Mouse (Mus musculus): Measurements from ENCODE around the gene Olfr1176.

DNA sequence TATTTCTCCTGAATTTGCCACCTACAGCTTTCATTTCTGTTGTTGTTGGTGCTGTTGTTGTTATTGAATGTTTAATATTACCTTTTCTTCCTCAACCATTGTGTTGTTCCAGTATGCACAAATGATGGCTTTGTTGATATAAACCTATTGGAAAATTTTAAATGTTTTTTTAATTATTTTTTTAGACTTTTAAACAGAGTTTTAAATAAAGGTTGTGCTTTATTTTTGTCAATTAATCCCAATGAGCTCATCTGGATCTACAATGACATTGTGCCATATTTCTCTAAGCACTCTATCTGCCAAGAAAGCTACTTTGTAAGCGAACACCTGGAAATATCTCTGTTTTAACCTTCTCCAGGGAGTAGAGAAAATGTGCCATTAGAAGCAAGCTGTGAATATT lies 50.2 kb downstream of the Olfr1176 start, which contains the start of gene Olfr1178:
- TF ChIP-seq CTCF (IDR thresholded peaks at IDR 0.05; ENCODE audit: control insufficient read depth, insufficient read depth, low read length) (no peak), POLR2A (IDR thresholded peaks at IDR 0.05; ENCODE audit: borderline replicate concordance, control insufficient read depth, low read depth, low read length) (no peak)

Data from bone marrow, adult 2 months (tissue).